Mouse (Mus musculus): Measurements from ENCODE around the gene Sirt4.

- no peak for TF ChIP-seq CTCF (conservative IDR thresholded peaks at IDR 0.05; ENCODE audit: low read length)
- no peak for TF ChIP-seq POU5F1 (IDR thresholded peaks at IDR 0.05; ENCODE audit: borderline replicate concordance, low read length)
- no peak for TF ChIP-seq NANOG (IDR thresholded peaks at IDR 0.05; ENCODE audit: borderline replicate concordance, low read length)
These were observed 50.2 kb downstream of the Sirt4 start for GRCm38 (mm10) chr5:115434280-115434852.
